Mouse (Mus musculus) gastrocnemius, postnatal 10 days (tissue): ENCODE measurements around the gene Adssl1. TPM values are rescaled to one million over a fixed set of nuclear protein-coding genes. Genes with fewer than 3 reads are reported as not detected.

ENCODE experiments used
- DNase-seq: peaks from one replicate; pipeline ENCODE4 v3.0.0; 2021; ENCODE audit warnings: mixed read lengths
- total RNA-seq, 2 experiments: library from RNA; stranded (reverse); gene quantifications; 2 replicates each; pipeline ENCODE4 v1.2.3; 2021

The Adssl1 gene
- total RNA-seq, 2 experiments from 2014 or later = 340 to 358 TPM

DNA sequence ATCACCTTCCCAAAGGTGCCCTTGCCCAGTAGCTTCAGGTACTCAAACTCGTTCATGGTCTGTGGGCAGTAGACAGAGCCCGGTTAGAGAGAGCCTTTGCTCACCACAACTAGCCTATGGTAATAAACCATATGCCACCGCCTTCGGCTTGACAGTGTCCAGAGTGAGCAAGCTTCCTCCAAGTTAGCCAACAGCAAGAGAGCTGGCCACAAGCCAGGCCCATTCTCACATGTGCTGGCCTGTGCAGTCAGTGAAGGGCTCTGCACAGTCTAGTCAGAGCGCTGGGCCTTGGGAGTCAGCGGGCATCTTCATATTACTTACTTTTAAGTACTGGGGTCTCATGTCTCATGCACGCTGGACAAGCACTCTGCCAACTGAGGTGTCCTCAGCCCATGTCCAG lies 38.8 kb downstream of the Adssl1 start:
- peak; percentile 45 for DNase-seq

- peak; percentile 89 for DNase-seq
Observed at GRCm38 (mm10) chr12:112659109-112659508, 39.3 kb downstream of the Adssl1 start.

- DNase-seq = no peak
Observed at GRCm38 (mm10) chr12:112660576-112661326, 40.9 kb downstream of the Adssl1 start.

- no peak for DNase-seq
Observed at GRCm38 (mm10) chr12:112661327-112661605, 41.4 kb downstream of the Adssl1 start.

- DNase-seq = no peak
Observed at GRCm38 (mm10) chr12:112661851-112662250, 42.0 kb downstream of the Adssl1 start.

DNA sequence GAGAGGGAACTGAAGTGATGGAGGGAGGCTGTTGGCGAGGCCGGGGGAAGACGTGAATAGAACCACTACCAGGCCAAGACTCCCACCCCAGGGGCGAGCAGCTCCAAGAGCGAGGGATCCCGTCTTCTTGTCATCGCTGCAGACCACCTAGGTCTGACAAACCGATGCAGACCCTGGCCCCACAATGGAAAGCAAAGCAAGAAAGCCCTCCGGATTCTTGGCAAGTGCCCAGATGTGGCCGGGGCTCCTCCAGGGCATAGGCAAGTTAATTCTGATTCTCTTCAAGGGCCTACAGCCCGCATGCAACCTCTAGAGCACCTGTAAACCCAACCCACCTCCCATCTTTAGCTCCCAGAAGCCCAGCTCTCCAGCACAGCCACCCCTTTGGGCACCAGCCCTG lies 43.5 kb downstream of the Adssl1 start:
- DNase-seq = no peak

GRCm38 (mm10) chr12:112663716-112664115 lies 43.9 kb downstream of the Adssl1 start:
- no peak for DNase-seq

- no peak for DNase-seq
Observed at GRCm38 (mm10) chr12:112664124-112664523, 44.3 kb downstream of the Adssl1 start.

- DNase-seq = no peak
Observed at GRCm38 (mm10) chr12:112664656-112665055, 44.8 kb downstream of the Adssl1 start.

GRCm38 (mm10) chr12:112665445-112665844 lies 45.6 kb downstream of the Adssl1 start:
- DNase-seq = peak; percentile 78

- no peak for DNase-seq
Observed at GRCm38 (mm10) chr12:112665881-112666544, 46.2 kb downstream of the Adssl1 start.

GRCm38 (mm10) chr12:112667619-112668297 lies 47.9 kb downstream of the Adssl1 start:
- peak; percentile 24 for DNase-seq

DNA sequence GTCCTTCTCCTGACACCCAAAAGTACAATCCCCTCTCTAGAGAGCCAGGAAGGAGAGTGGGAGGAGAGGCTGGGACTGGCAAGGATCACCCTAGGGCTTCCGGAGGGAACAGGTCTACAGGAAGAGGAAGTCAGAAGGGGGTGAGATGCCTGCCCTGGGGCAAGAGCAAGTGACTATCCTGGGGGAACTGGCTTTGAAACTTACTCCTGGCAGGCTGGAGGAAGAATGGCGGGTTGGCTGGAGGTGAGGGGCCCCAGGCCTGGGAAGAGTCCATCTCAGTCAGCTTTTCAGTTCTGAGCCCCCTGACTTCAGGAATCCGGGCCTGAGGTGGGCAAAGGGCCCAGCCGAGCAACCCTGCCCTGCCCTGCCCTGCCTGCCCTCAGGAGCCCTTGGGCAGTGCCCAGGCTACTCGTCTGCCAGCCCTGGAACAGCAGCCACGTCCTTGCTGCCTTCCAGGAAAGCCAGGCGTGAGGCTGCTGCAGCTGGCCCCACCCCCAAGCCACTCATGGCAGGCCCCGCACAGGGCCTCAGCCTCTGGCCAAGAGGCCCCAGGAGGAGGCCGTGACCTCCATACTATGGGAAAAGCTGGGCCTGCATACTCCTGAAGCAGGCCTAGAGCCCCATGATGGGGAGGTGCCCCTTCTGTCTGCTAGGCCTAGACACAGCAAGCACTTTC lies 51.0 kb downstream of the Adssl1 start:
- peak; percentile 71 for DNase-seq

DNA sequence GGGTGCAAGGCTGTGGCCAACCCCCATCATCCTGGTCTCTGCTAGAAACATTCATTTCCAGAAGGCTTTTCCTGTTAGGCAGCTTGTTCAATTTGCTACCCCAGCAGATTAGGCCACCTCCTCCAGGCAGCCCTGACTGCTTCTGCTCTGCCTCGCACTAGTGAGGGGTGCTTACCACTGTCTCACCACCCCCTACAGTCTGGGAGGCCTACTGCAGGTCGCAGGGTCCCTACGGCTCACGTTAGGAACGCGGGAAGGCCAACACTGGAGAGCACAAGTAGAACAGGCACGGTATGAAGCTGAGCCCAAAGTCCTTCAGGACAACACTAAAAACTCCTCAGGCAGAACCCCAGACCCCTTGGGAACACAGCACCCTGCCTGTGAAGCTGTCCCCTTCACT lies 52.0 kb downstream of the Adssl1 start:
- no peak for DNase-seq

DNA sequence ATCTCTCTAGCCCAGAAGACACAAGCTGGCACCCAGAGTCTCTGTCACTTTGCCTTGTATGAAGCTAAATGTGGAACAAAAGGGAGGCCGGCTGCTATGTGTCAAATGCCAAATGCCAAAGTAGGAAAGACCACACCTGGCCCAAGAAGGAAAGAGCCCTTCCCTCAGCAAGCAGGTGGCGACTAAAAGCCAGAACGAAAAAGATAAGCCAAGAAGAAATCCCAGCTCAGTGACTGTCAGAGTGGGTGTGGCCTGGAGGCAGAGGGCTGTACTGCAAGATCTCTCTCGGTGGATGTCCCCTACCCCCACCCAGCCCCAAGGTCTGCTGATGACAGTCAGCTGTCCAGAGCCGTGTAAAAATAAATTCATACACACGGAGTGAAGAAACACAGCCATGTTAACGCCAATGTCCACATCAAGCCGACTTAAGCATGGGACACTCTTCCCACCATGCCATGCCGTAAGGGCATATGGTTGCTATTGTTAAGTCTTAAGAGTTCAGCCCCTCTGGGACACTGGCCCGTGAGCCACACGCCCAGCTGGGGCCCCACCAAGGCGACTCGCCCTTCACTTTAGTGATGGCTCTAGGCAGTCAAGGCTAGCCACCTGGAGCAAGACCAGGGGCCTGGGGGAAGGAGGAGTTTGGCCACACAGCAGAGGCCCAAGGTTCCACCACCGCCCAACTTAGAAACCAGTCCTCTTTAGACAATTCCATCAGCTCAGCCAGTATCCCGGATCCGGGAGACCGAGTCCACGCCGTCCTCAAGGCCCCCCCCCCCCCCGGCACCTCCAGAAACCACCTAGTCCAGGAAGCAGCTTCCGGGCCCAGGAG lies 53.1 kb downstream of the Adssl1 start:
- peak; percentile 52 for DNase-seq

DNA sequence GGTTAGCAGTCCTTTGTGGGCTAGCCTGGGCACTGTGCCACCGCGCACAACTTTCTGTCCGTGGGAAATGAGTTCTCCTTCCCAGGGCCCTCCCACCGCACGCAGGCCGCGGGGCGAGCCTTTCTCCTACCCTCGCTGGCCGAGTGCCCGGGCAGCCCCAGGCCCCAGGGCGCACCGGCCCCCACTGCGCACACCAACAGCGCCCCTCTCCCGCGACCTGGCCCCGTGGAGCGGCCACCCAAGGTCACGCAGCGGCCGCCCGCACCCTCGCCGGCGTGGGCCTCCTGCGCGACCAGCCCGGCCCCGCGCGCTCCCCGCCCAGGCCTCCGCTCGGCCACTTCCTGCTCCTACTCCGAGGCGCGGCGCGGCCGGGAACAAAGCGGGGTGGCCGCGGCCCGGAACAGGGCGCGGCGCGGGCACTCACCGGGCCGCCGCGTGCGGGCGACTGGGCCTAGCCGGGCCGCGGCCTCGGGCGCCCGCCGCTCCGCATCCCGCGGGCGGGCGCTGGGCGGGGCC lies 53.8 kb downstream of the Adssl1 start:
- peak; percentile 69 for DNase-seq

DNA sequence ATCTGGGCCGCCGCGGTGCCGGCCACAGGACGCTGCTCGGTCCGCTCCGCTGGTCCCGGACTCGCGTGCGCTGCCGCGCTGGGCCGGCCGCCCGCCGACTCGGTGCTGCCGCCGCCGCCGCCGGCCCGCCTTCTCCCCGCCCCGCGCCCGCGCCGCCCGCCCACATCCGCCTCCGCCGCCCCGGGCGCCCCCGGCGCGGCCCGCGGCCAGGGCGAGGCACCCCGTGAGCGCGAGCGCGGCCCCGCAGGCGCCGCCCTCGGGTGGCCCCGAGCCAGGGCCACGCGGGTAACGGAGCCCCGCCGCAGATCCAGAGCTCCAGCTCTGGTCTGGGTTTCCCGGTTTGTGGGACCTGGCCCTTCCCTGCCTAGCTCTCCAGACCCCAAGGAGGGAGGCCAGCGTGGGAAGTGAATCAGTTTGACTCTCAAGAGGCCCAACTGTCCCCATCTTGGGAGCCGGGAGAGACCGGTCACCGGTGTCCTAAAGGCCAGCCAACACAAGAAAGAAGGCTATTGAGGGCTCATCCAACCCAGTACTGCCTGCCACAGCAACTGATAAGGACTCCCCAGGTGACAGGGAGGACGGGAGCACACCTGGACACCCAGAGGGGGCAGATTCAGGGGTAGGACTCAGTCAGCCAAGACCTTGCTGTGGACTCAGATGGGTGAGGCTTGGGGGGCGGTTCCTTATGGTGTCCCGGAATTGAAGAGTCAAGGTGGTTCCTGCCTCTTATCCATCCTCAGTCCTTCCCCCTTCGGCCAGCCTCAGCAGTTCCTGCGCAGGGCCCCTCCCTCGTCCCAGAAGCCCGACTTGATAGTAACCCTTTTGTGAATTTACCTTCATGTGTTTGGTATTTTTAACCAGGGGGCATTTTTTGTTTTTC lies 54.5 kb downstream of the Adssl1 start, which contains the start of gene Akt1:
Gene Akt1, minus strand, starts transcription at position 753 of the 880 bp plus-strand sequence.
- DNase-seq = peak; percentile 57

DNA sequence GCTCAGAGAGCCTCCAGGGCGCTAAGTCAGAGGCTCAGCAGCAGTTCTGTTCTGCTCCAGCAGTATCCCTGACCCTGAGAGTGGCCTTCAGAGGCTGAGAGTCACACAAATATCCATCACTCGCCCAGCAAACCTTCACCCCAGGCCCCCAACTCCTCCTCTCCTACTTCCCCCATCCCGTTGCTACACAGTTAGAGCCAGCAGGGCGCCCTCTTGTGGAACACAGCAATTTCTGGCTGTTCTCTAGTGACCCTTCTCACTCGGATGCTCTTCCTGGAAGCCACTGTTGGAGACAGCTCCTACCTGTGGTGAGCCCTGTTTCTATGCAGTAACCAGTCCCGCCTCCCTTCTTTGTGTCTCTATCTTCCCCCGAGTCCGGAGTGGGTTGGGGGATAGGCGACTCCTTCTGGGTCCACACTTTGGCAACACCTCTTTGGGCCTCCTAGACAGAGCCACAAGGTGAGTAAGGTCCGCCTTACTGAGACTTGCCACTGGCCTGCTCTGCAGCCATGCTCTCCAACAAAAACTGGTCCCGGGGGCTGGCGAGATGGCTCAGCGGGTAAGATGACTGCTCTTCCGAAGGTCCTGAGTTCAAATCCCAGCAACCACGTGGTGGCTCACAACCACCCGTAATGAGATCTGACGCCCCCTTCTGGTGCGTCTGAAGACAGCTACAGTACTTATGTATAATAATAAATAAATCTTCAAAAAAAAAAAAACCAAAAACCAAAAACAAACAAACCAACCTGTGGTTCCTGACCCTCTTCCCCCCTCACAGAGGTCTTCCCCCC lies 55.6 kb downstream of the Adssl1 start:
- DNase-seq = peak; percentile 85

DNA sequence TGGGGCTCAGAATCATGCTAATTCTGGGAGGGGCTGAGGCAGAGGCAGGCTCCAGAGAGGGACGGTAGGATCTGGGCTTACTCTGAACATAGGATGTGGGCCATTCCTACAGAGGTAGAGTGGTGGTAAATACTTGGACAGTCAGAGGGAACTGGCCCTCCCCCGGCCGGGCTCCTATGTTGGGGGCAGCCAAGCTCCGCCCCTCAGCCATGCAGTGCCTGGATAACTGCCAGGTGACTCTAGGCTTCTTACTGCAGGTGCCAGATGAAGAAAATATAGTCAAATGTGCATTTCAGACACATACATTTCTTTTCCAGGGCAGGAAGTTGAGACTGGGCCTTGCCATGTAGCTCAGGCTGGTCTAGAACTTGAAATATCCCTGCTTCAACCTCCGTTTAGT lies 57.2 kb downstream of the Adssl1 start:
- no peak for DNase-seq
